Mouse (Mus musculus) erythroblast, adult 5-6 weeks (primary cell): ENCODE data around the gene Zfp575. TPM values are rescaled to one million over a fixed set of nuclear protein-coding genes. Genes with fewer than 3 reads are reported as not detected.
A peak's percentile ranks its signal among the peaks of the same experiment; 100 is the strongest.

Experiments used
- ATAC-seq: replicated peaks from 2 replicates; pipeline ENCODE4 v1.8.0; 2016; ENCODE audit warnings: moderate number of reproducible peaks, mild to moderate bottlenecking, moderate TSS enrichment, inconsistent platforms; ENCODE audit not compliant: poor library complexity, low FRiP score, severe bottlenecking
- total RNA-seq, 2 experiments: library from RNA; stranded (forward) in 1 of 2; stranded (reverse) in 1 of 2; fragments of 150-400 nt in 1 of 2; fragments of 200-764, 138-1000 nt in 1 of 2; gene quantifications; 2 replicates each; pipeline versions ENCODE4 v1.2.3 to v1.2.4; 2015 to 2017; ENCODE audit warnings: low replicate concordance in 2 of 2

Gene Zfp575
- total RNA-seq, 2 experiments from 2014 or later: not detected

DNA sequence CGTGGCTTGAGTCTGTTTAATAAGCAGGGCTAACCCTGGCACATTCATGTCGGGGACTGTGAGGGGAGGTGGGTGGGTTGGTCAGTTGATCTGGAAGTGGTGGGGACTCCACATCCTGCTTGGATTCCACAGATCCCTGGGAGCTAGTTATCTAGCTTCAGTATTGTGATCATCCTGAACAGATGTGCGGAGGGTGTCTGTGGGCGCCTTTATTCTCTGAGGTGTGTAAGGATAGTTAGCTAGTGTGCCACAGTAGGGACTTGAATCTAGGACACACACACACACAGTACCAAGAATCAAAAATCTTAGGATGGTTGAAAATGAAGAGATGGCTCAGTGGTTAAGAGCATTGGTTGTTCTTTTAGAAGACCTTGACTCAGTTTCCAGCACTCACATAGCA is 18.9 kb downstream of the Zfp575 start:
- no peak for ATAC-seq

DNA sequence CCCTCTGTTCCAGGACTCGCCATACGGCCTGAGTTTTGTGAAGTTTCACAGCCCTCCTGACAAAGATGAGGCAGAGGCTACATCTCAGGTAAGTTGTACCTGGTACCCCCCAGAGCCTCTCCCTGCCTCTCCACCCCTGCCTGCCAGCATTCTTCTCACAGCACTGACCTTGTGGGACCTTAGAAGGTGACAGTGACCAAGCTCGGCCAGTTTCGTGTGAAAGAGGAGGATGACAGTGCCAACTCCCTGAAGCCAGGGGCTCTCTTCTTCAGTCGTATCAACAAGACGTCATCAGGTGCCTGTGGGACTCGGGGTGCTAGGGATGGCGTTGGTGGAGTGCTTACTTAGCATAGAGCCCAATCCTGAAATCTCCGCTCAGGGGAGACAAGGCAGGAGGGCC is 21.2 kb downstream of the Zfp575 start:
- no peak for ATAC-seq

DNA sequence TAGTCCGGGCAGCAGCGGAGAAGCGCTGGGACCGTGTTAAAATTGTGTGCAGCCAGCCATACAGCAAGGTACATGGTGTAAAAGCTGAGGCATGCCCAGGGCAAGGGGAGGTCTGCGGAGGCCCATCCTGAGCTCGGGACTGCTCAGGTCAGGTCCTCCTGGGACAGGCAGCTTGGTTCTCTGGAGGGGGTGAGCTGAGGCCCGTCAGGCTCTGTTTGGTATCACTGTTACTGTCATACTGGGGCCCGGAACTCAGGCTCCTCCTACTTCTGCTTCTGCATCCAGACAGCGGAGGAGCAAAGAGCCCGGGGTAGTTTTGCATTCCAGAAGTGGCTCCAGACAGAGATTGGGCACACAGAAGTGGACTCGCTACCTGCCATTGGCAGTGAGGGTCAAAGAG is 21.8 kb downstream of the Zfp575 start:
- no peak for ATAC-seq

DNA sequence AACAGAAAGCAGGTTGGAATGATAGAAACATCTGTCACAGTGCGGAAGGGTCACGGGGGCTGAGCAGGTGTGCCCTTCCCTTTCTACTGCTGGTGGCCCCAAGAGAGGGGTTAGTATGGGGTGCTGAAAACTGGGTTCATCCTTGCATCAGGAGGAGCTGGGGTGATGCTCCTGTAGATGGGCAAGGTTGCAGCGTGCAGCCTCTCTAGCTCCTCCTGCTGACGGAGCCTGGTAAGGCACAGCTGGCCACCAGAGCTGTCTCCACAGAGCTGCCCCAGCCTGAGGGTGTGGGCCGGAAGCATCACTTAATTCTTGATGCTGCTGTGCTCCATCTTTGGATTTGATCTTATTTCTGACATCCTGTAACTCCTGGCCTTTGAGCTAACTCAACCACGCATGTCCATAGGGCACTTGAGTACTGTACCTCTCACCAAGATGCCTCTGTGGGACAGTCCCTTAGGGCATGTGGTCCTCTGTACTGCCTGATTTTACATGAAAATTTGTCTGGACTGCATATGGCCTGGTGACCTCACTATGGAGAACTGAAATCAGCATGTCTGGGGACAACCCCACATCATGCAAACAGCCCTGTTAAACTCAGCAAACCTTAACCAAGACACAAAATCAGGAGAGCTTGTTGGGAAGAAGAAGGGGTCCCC is 22.7 kb downstream of the Zfp575 start:
- ATAC-seq: peak; percentile 87

DNA sequence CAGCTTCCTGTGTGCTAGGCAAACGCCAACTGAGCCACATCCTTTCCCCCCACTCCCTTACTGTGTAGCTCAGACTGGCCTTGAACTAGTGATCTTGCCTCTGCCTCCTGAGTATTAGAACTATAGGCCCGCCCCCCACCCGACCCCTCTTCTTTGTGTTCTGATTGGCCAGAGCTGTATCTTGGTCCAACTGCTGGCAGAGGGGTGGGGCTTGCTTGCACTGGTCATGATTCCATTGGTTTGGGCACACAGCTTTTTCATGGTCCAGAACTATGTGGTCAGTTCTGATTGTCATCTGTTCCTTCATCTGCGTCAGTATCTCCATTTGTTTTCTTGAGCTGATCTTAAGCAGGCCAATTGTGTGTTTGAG is 23.6 kb downstream of the Zfp575 start:
- ATAC-seq: no peak

DNA sequence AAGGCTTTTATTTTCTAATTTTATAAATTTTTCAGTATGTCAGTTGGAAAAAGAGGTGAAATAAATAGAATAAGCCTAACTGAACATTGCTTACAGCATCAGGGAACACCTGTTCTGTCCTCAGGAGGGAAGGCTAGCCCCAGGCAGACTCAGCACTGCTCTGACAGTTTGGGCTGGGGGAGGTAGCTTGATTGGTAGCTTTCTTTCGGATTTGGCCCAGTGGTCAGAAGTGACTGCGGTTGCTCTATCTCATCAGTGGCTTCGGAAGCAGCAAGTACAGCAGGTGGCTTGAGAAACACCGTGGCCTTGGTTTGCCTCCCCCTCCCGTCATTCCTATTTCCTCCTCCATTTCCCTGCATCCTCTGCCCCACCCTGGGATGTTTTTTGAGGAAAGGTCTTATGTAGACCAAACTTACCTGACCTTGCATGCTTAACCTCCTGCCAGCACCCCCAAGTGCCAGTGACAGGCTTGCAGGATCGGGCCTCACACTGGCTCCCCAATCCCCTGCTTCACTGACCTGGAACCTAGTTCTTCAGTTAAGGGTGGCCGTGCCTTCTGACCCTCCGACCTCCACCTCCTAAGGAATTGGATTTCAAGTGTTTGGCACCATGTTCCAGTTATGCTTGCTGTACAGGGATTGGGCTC is 24.1 kb downstream of the Zfp575 start:
- no peak for ATAC-seq

DNA sequence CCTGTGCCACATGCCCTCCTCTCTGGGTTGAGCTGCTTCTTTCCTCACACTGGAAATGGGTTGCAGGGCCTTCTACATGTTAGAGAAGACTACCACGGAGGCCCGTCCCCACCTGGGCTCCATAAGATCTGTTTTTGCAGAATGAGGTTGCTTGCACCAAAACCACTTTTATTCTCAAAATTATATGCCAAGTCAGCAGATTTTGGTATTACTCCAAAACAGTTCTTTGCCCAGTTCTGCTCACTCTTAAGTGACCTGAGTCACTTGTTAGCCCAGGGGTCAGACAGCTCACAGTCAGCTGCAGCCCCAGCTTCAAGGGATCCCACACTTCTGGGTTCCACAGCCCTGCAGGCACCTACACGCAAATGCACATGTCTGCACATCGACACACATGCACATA is 26.0 kb downstream of the Zfp575 start:
- ATAC-seq: no peak

DNA sequence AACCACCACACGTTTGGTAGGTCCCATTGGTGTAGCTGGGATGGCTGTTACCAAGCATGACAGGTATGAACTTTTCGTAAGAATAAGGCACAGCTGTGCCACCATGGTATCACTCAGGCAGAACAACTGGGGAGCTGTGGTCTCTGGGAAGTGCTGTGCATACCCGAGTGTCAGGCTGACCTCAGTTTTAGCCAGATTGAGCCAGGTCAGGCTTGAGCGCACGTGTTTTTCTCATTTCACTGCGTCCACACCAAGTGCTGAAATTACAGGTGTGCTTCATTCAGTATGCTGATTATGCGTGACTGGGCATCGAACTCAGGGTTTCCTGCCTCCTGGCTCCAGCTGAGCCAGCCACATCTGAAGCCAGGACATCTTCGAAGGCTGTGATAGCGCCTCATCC is 31.7 kb downstream of the Zfp575 start:
- ATAC-seq: no peak

DNA sequence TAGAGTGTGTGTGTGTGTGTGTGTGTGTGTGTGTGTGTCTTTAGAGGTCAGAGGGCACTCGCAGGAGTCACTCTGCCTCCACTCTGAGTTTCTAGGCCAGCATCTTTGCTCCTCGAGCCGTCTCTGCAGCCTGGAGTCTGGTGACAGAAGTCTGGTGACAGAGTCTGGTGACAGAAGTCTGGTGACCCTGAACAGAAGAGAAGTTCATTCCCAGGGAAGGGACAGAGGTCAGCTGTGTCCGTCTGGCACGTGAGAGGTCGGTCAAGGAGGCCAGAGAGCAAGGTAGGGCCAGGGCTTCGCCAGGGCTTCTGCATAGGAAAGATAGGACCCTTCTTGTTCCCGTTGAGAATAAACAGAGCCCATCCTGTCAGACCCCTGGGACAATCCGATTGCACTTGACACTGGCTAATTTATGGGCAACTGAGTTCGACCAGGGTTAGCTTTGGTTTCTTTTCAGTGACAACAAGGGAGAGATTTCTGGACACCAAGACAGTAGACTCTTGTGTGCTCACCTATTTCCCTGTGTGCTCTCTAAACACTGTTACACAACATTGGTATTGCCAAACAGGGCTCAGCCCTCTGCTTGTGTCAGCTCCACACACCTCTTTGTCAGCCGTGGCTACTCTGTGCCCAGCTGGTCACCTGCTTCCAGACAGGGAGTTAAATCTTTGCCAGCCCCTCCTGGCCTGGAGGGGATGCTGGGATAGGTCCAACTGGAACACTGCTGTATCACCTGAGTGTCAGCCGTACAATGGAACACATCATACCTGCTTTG is 35.3 kb downstream of the Zfp575 start:
- no peak for ATAC-seq

DNA sequence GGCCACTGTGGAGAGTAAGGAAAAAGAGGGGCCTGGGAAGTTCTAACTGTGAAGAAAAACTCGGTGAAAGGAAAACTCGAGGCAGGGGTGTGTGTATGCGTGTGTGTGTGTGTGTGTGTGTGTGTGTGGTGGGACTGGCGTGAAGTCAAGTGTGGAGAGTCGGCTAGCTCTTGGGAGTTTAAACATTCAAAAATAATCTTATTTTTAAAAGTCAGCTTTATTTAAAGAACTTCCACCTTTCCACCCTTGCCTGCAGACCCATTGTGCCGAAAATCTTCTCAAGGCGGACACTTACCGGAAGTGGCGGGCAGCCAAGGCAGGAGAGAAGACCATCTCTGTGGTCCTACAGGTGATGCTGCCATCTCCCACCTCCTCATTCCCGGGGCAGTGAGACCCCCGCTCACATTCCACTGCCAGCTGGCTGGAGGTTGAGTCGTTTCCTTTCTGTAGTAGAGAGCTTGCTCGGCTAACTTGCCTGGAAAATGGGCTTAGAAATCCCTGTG is 39.9 kb downstream of the Zfp575 start:
- ATAC-seq: no peak

DNA sequence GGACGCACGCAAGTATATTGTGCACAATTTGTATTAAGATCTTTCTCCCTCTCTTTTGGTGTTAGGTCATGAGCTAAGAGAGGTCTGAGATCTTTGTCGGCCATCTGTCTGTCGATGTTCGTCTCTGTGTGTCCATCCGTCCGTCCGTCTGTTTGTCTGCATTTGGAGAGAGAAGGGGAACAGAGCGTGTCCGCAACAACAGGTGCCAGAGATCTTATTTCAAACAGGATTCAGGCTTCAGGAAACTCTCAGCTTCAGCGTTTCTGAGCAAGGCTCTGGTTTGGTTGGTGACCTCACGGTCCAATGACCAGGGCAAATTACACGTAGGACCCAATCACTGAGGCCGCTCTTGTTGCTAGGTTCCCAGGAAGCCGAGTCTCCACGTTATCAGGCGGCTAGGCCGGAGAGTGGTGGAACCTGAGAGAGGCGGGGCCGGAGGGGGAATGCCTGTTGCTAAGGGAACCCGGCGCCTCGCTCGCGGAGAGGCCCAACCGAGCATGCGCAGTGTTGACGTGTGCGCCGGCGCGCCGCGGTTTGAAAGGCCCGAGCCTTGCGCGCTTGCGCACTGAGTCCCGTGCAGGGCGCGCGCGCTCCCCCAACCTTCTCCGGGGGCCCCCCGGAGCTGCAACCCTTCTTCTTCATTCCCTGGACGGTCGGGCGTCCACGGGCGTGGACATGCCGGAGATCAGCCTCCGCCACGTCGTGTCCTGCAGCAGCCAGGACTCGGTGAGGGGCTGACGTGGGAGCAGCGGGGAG is 40.6 kb downstream of the Zfp575 start:
- peak; percentile 100 for ATAC-seq

DNA sequence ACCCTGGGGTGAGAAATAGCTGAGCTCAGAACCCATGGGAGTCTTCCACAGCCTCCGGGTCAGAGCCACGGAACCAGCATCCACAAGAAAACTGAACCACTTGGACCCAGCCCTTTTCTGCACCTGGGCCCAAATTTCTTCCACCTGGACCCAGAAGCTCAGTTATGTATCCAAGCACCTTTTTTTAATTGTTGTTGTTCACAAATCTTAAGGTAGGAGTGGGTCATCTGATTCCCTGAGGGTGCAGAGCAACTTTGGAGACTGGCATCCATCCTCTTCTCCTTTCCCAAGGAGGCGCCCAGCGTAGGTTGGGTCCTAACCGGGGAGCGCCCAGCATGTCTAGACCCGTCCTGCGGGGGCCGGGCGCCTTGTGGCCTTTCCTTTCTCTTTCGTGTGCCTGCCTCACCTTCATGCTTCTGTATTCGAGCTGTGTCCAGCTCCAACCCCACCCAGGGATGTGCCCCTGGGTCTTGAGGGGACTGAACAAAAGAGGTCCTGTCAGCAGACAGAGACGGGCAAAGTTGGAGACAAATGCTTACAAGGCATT is 41.3 kb downstream of the Zfp575 start, which contains the start of the genes Pinlyp and Xrcc1:
Gene Pinlyp (minus strand): TSS at position 51 of the 547 bp plus-strand sequence.
Gene Xrcc1 (plus strand): TSS at position 222 of the 547 bp plus-strand sequence.
- ATAC-seq: no peak

DNA sequence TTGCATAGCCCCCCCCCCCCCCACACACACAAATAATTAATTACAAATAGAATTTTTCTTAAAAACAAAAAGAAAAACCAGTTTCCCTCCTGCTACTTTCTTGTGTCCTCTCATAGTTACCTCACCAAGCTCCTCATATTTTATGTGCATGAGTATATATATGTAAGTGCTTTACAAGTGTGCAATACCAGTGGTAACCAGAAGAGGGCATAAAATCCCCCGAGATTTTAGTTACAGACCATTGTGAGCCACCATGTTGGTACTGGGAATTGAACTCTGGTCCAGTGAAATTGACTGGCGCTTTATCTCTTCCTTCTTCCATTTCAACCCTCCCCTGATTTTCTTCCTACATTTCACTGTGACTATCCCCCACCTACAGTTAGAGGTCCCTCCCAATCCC is 42.9 kb downstream of the Zfp575 start:
- no peak for ATAC-seq

DNA sequence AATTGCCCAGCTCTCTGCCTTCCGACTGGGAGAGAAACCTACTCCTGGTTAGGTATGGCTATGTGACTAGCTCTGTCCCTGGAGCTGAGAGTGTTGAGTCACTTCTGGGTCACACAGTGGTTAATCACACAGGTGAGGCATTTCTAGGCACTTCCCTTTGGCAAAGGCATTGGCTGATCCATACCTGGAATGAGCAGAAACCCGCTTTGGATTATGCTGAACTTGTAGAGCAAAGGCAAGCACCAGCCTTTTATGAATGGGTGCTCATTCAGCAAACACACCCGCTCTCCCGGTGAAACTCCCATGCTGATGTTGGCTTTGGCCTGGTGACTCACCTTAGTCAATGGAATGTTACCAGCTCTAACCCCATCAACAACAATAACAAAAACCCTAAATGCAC is 47.8 kb downstream of the Zfp575 start:
- ATAC-seq: no peak

DNA sequence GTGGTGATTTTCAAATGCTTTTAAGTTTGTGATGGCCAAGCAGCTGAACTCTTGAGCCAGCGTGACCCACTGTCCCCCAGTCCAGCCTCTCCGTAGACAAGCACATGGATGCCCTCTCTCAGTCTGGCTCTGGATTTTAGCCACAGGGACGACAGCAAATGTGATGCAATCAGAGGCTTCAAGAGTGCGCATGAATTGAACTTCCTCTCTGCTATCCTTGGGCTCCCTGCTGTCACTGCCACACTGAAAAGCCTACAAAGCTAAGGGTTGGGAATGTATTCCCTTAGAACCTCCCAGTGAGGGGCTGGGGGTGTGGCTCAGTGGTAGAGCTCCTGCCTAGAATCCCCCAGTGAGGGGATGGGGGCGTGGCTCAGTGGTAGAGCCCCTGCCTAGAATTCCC is 48.7 kb downstream of the Zfp575 start:
- no peak for ATAC-seq

DNA sequence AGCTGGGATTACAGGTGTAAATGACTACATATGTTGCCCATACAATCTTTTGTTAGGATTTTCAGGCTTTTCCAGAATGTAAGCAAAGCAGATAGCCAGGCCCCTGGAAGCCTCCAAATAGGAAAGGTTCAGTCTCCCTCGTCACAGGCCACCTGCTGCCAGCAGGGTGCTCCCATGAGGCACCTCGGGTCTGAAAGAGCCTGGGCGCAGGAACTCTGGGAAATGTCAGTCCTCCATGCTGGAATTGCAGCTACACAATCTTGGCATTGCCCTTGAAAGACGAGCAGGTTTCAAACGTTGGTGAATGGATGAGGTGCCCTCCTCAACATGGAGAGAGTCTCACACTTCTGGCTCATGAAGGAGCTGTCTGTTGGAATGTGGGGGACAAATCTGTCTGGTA is 49.3 kb downstream of the Zfp575 start:
- ATAC-seq: no peak

DNA sequence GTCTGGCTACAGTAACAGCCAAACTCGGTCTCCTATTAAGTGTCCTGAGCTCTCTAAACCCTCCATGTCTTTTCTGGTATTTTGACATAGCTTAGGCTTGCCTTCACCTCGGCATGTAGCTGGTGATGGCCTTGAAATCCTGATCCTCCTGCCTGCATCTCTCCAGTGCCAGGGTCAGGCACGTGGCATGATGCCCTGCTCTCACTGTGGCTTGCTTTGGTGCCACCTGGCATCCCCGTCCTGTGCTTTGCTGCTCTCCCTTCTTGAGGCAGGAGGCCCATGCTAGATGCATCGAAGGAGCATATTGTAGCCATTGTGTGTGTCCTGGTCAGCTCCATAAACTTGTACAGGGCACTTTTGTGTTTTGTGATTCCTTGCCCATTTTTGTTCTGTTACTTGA is 49.9 kb downstream of the Zfp575 start:
- no peak for ATAC-seq

DNA sequence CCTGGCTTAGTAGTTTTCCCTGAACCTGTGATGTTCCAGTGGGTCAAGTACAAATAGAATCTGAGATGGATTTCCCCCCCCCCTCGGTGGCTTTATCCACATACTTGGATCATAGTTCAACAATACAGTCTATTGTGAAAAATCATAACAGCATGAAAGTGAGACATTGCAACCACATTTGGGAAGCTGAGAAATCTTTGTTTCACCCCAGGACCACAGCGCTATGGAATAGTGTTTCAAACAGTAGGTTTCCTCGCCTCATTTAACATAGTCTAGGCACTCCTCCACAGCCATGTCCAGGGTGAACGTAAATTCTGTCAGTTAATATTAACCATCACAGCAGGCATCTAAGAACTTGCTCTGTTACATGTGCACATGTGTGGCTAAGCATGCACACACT is 50.4 kb downstream of the Zfp575 start:
- ATAC-seq: no peak

DNA sequence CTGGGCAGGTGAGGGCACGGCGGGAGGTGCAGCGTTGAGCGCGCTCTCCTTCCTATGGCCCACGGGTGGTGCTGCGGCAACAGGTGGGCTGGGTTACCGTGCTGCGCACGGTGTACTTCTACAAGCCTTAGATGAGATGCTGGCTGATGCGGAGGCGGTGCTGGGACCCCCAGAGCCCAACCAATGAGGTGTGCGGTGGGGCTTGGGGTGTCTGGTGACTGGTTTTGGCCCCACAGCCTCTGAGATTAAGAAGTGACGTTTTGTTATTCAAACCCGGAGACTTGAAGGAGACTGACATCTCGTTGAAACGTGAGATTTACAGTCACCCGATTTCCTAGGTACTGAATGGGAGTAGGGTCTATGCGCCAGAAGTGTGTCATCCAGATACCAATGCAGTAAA is 53.1 kb downstream of the Zfp575 start:
- ATAC-seq: no peak
